Mouse (Mus musculus) limb, embryonic 10.5 days (tissue): ENCODE measurements around the gene Calhm4. TPM values are rescaled to one million over a fixed set of nuclear protein-coding genes. Genes with fewer than 3 reads are reported as not detected.
A peak's percentile ranks its signal among the peaks of the same experiment; 100 is the strongest.
"Not testable (repeated sequence)": the region's sequence is repeated elsewhere in the genome, so short reads cannot be mapped to it uniquely, and the experiment has no call there.

Experiments used
- DNase-seq: peaks from one replicate; pipeline ENCODE4 v3.0.0-alpha.2; 2017; ENCODE audit warnings: low spot score
- H3K27ac ChIP-seq: fragments of 300-500 bp; sonication (generic); 2 replicates; pipeline ENCODE4 v1.5.1; 2016; ENCODE audit warnings: mild to moderate bottlenecking
- H3K27me3 ChIP-seq: fragments of 300-500 bp; sonication (generic); 2 replicates; pipeline ENCODE4 v1.6.1; 2016; ENCODE audit warnings: low read depth, mild to moderate bottlenecking; ENCODE audit not compliant: poor library complexity, severe bottlenecking
- H3K36me3 ChIP-seq: fragments of 300-500 bp; sonication (generic); 2 replicates; pipeline ENCODE4 v1.6.1; 2016; ENCODE audit warnings: mild to moderate bottlenecking, moderate library complexity
- H3K4me1 ChIP-seq: fragments of 300-500 bp; sonication (generic); 2 replicates; pipeline ENCODE4 v1.6.1; 2016
- H3K4me3 ChIP-seq: fragments of 300-500 bp; sonication (generic); 2 replicates; pipeline ENCODE4 v1.5.1; 2016; ENCODE audit warnings: mild to moderate bottlenecking, moderate library complexity
- H3K9me3 ChIP-seq: fragments of 300-500 bp; sonication (generic); replicated peaks from 2 replicates; pipeline ENCODE4 v1.6.1; 2016; ENCODE audit warnings: mild to moderate bottlenecking
- WGBS: fragments of 180-500 bp; shearing (Covaris S2); methylation state at CpG from one replicate; pipeline ENCODE4 v1.1.7; 2016; 5-methylcytosine and 5-hydroxymethylcytosine counted together
- polyA plus RNA-seq: library from polyadenylated mRNA; unstranded; fragments of >200 nt; fragmentation: Nextera tagmentation; extraction: Ambion mirVana; gene quantifications from 2 replicates; pipeline ENCODE4 v1.2.1, GENCODE M21; 2016

Gene Calhm4
- polyA plus RNA-seq, 1 experiment from 2014 or later, result not detected

- no peaks in the 10 kb centered on the region for H3K27me3 ChIP-seq
- no peak for DNase-seq
- no peaks in the 10 kb centered on the region for H3K9me3 ChIP-seq
- no peak overlapping the region for H3K27ac ChIP-seq
- H3K36me3 ChIP-seq, result no peaks in the 10 kb centered on the region
- H3K4me3 ChIP-seq, result no peak overlapping the region
- H3K4me1 ChIP-seq, result peaks cover 11% of the 10 kb centered on the region
- WGBS, result 16% methylated on average over 5 of the region's 5 CpGs
Observed at GRCm38 (mm10) chr10:34036587-34036986, 7.5 kb downstream of the Calhm4 start.

GRCm38 (mm10) chr10:34033630-34034305, 10.3 kb downstream of the Calhm4 start:
- no peaks in the 10 kb centered on the region for H3K27me3 ChIP-seq
- DNase-seq, result peak; percentile 82
- H3K27ac ChIP-seq, result no peak overlapping the region
- H3K4me1 ChIP-seq, result peaks cover 11% of the 10 kb centered on the region
- H3K9me3 ChIP-seq, result no peaks in the 10 kb centered on the region
- WGBS, result 19% methylated on average over 22 of the region's 22 CpGs
- no peaks in the 10 kb centered on the region for H3K36me3 ChIP-seq
- peak overlapping the region; percentile 28 for H3K4me3 ChIP-seq

- Histone ChIP-seq H3K27me3 (no peaks in the 10 kb centered on the region), H3K4me3 (no peak overlapping the region), H3K36me3 (no peaks in the 10 kb centered on the region), H3K4me1 (peaks cover 8% of the 10 kb centered on the region), H3K9me3 (no peaks in the 10 kb centered on the region), H3K27ac (no peak overlapping the region)
- DNase-seq, result no peak
- 82% methylated on average over 5 of the region's 5 CpGs for whole genome bisulfite sequencing
Observed at GRCm38 (mm10) chr10:34030322-34030721, 13.8 kb downstream of the Calhm4 start.

- WGBS, result under 1% methylated on average over 82 of the region's 82 CpGs
- DNase-seq, result peak; percentile 98
- H3K27ac ChIP-seq, result peak within 1 kb of the TSS; percentile 94
Observed at GRCm38 (mm10) chr10:34019302-34020075, 24.6 kb downstream of the Calhm4 start, which contains the start of gene Rwdd1. TSS of gene Rwdd1 (minus strand) at chr10:34019624.

GRCm38 (mm10) chr10:34018746-34019301, 25.3 kb downstream of the Calhm4 start:
- H3K36me3 ChIP-seq, result peaks cover 14% of the 10 kb centered on the region
- peak; percentile 42 for DNase-seq
- no peaks in the 10 kb centered on the region for H3K9me3 ChIP-seq
- no peaks in the 10 kb centered on the region for H3K27me3 ChIP-seq
- peak overlapping the region; percentile 94 for H3K27ac ChIP-seq
- peak overlapping the region; percentile 90 for H3K4me3 ChIP-seq
- WGBS, result 1% methylated on average over 21 of the region's 21 CpGs
- H3K4me1 ChIP-seq, result peaks cover 29% of the 10 kb centered on the region

More at GRCm38 (mm10) chr10:34019302-34020075, 24.6 kb downstream of the Calhm4 start, which contains the start of gene Rwdd1:
- peak within 1 kb of the TSS; percentile 90 for H3K4me3 ChIP-seq
- H3K27me3 ChIP-seq, result no peaks in the 10 kb centered on the region
- H3K4me1 ChIP-seq, result peaks cover 23% of the 10 kb centered on the region
- H3K36me3 ChIP-seq, result peaks cover 14% of the 10 kb centered on the region
- no peaks in the 10 kb centered on the region for H3K9me3 ChIP-seq

- no peaks in the 10 kb centered on the region for H3K27me3 ChIP-seq
- WGBS, result 84% methylated on average over 2 of the region's 2 CpGs
- H3K27ac ChIP-seq, result no peak overlapping the region
- H3K4me1 ChIP-seq, result peaks cover 26% of the 10 kb centered on the region
- DNase-seq, result no peak
- H3K36me3 ChIP-seq, result peaks cover 39% of the 10 kb centered on the region
- no peaks in the 10 kb centered on the region for H3K9me3 ChIP-seq
- no peak overlapping the region for H3K4me3 ChIP-seq
Observed at GRCm38 (mm10) chr10:34013241-34013640, 30.9 kb downstream of the Calhm4 start.

- Histone ChIP-seq H3K36me3 (peaks cover 46% of the 10 kb centered on the region), H3K4me1 (peaks cover 21% of the 10 kb centered on the region), H3K27me3 (no peaks in the 10 kb centered on the region), H3K9me3 (no peaks in the 10 kb centered on the region), H3K4me3 (no peak overlapping the region), H3K27ac (no peak overlapping the region)
- 98% methylated on average over 4 of the region's 4 CpGs for WGBS
- DNase-seq, result no peak
Observed at GRCm38 (mm10) chr10:34012581-34012980, 31.5 kb downstream of the Calhm4 start.

GRCm38 (mm10) chr10:33998397-33998796, 45.7 kb downstream of the Calhm4 start:
- no peak for DNase-seq
- H3K36me3 ChIP-seq, result peaks cover 94% of the 10 kb centered on the region
- H3K27ac ChIP-seq, result no peak overlapping the region
- H3K4me1 ChIP-seq, result no peaks in the 10 kb centered on the region
- no peaks in the 10 kb centered on the region for H3K9me3 ChIP-seq
- H3K27me3 ChIP-seq, result no peaks in the 10 kb centered on the region
- no peak overlapping the region for H3K4me3 ChIP-seq

- H3K36me3 ChIP-seq, result peaks cover 95% of the 10 kb centered on the region
- 93% methylated on average over 6 of the region's 8 CpGs for WGBS
- H3K4me1 ChIP-seq, H3K9me3 ChIP-seq, H3K27me3 ChIP-seq, H3K27ac ChIP-seq, DNase-seq, H3K4me3 ChIP-seq: not testable (repeated sequence)
Observed at GRCm38 (mm10) chr10:33996686-33997085, 47.4 kb downstream of the Calhm4 start.

Other genes starting within 250 kb of the Calhm4 start
- gene Sult3a1, start 186.6 kb downstream of the Calhm4 start, polyA plus RNA-seq, result not detected in 2 replicates
- 0.05 TPM in 1 of 2 replicates, not detected in the other for gene Rsph4a, start 139.2 kb downstream of the Calhm4 start, polyA plus RNA-seq
- gene Zup1, start 93.0 kb downstream of the Calhm4 start, polyA plus RNA-seq, result 18.5 and 23.6 TPM in 2 replicates
- 141 and 150 TPM in 2 replicates for gene Rwdd1, start 24.7 kb downstream of the Calhm4 start, polyA plus RNA-seq
- gene Trappc3l, start 6.7 kb downstream of the Calhm4 start, polyA plus RNA-seq, result not detected in 2 replicates
- gene Calhm5, start 52.2 kb upstream of the Calhm4 start, polyA plus RNA-seq, result 0.04 and 0.05 TPM in 2 replicates
- 0.69 and 0.95 TPM in 2 replicates for gene Calhm6, start 83.7 kb upstream of the Calhm4 start, polyA plus RNA-seq
- 26.7 and 35.2 TPM in 2 replicates for gene Dse, start 163.4 kb upstream of the Calhm4 start, polyA plus RNA-seq
- gene Tspyl1, start 237.9 kb upstream of the Calhm4 start, polyA plus RNA-seq, result 57.7 and 69.3 TPM in 2 replicates